Mouse (Mus musculus): ENCODE measurements around the gene Ins2. TPM values are rescaled to one million over a fixed set of nuclear protein-coding genes. Genes with fewer than 3 reads are reported as not detected.
A peak's percentile ranks its signal among the peaks of the same experiment; 100 is the strongest.

Ins2 gene
- polyA plus RNA-seq (2015; fragmentation: Nextera tagmentation; extraction: Ambion mirVana) = 0.87 TPM in 1 of 2 replicates, not detected in the other

GRCm38 (mm10) chr7:142743281-142743680, at the start of gene Ins2:
Gene Ins2 (minus strand): TSS chr7:142743381.
- no peaks in the 10 kb centered on the region for H3K9me3 ChIP-seq
- H3K4me3 ChIP-seq = no peak within 1 kb of the TSS
- no peak within 1 kb of the TSS for H3K27ac ChIP-seq
- no peak for ATAC-seq (ENCODE audit: insufficient number of reproducible peaks, low FRiP score, low TSS enrichment, low read depth)
- WGBS = 81% methylated on average over 1 of the region's 1 CpGs
- no peak within 1 kb of the TSS for H3K4me2 ChIP-seq
- no peaks in the 10 kb centered on the region for H3K36me3 ChIP-seq
- H3K9ac ChIP-seq = no peak within 1 kb of the TSS
- H3K27me3 ChIP-seq = no peaks in the 10 kb centered on the region
- no peaks in the 10 kb centered on the region for H3K4me1 ChIP-seq

- no peak overlapping the region for H3K27ac ChIP-seq
- no peaks in the 10 kb centered on the region for H3K9me3 ChIP-seq
- no peak for ATAC-seq (ENCODE audit: insufficient number of reproducible peaks, low FRiP score, low TSS enrichment, low read depth)
- H3K36me3 ChIP-seq = no peaks in the 10 kb centered on the region
- WGBS = 68% methylated on average over 1 of the region's 1 CpGs
- H3K4me2 ChIP-seq = no peak overlapping the region
- H3K27me3 ChIP-seq = no peaks in the 10 kb centered on the region
- no peak overlapping the region for H3K4me3 ChIP-seq
- no peak overlapping the region for H3K9ac ChIP-seq
- peaks cover 4% of the 10 kb centered on the region; the same call in 1 of the 2 replicates for H3K4me1 ChIP-seq
These were observed 49.6 kb upstream of the Ins2 start for GRCm38 (mm10) chr7:142792650-142793275.

GRCm38 (mm10) chr7:142789667-142790066, 46.5 kb upstream of the Ins2 start:
- Histone ChIP-seq H3K4me2 (no peak overlapping the region), H3K4me3 (no peak overlapping the region), H3K4me1 (peaks cover 2% of the 10 kb centered on the region; the same call in 1 of the 2 replicates), H3K36me3 (no peaks in the 10 kb centered on the region), H3K27ac (no peak overlapping the region), H3K9ac (no peak overlapping the region), H3K9me3 (no peaks in the 10 kb centered on the region), H3K27me3 (no peaks in the 10 kb centered on the region)
- 0 out of 2 replicates have a peak, but pooled peaks have one; percentile 44 for ATAC-seq (ENCODE audit: insufficient number of reproducible peaks, low FRiP score, low TSS enrichment, low read depth)
- 58% methylated on average over 9 of the region's 9 CpGs for WGBS

- H3K4me3 ChIP-seq = no peak overlapping the region
- no peaks in the 10 kb centered on the region for H3K9me3 ChIP-seq
- WGBS = 16% methylated on average over 3 of the region's 3 CpGs
- no peaks in the 10 kb centered on the region for H3K4me1 ChIP-seq
- H3K27me3 ChIP-seq = no peaks in the 10 kb centered on the region
- no peak overlapping the region for H3K27ac ChIP-seq
- H3K9ac ChIP-seq = no peak overlapping the region
- H3K4me2 ChIP-seq = no peak overlapping the region
- no peak for ATAC-seq (ENCODE audit: insufficient number of reproducible peaks, low FRiP score, low TSS enrichment, low read depth)
- H3K36me3 ChIP-seq = no peaks in the 10 kb centered on the region
These were observed 5.4 kb downstream of the Ins2 start for GRCm38 (mm10) chr7:142737772-142738171.

- 64% methylated on average over 1 of the region's 1 CpGs for WGBS
- no peak overlapping the region for H3K27ac ChIP-seq
- no peaks in the 10 kb centered on the region for H3K4me1 ChIP-seq
- no peaks in the 10 kb centered on the region for H3K9me3 ChIP-seq
- ATAC-seq (ENCODE audit: insufficient number of reproducible peaks, low FRiP score, low TSS enrichment, low read depth) = no peak
- no peak overlapping the region for H3K4me3 ChIP-seq
- no peaks in the 10 kb centered on the region for H3K27me3 ChIP-seq
- no peak overlapping the region for H3K4me2 ChIP-seq
- no peak overlapping the region for H3K9ac ChIP-seq
- no peaks in the 10 kb centered on the region for H3K36me3 ChIP-seq
These were observed 6.2 kb downstream of the Ins2 start for GRCm38 (mm10) chr7:142736943-142737490.

GRCm38 (mm10) chr7:142725973-142726372, 17.2 kb downstream of the Ins2 start:
- H3K36me3 ChIP-seq = no peaks in the 10 kb centered on the region
- 52% methylated on average over 3 of the region's 3 CpGs for WGBS
- no peaks in the 10 kb centered on the region for H3K9me3 ChIP-seq
- no peak overlapping the region for H3K9ac ChIP-seq
- ATAC-seq (ENCODE audit: insufficient number of reproducible peaks, low FRiP score, low TSS enrichment, low read depth) = no peak
- no peaks in the 10 kb centered on the region for H3K27me3 ChIP-seq
- no peak overlapping the region for H3K4me3 ChIP-seq
- H3K27ac ChIP-seq = no peak overlapping the region
- no peaks in the 10 kb centered on the region for H3K4me1 ChIP-seq
- no peak overlapping the region for H3K4me2 ChIP-seq

- Histone ChIP-seq H3K4me2 (no peak overlapping the region), H3K27me3 (no peaks in the 10 kb centered on the region), H3K4me1 (no peaks in the 10 kb centered on the region), H3K9me3 (no peaks in the 10 kb centered on the region), H3K36me3 (no peaks in the 10 kb centered on the region), H3K9ac (no peak overlapping the region), H3K4me3 (no peak overlapping the region), H3K27ac (no peak overlapping the region)
- no peak for ATAC-seq (ENCODE audit: insufficient number of reproducible peaks, low FRiP score, low TSS enrichment, low read depth)
- 0% methylated on average over 2 of the region's 2 CpGs for WGBS
These were observed 22.5 kb downstream of the Ins2 start for GRCm38 (mm10) chr7:142720725-142721124.

GRCm38 (mm10) chr7:142714783-142715498, 28.2 kb downstream of the Ins2 start:
- WGBS = 18% methylated on average over 8 of the region's 8 CpGs
- H3K9me3 ChIP-seq = no peaks in the 10 kb centered on the region
- H3K36me3 ChIP-seq = no peaks in the 10 kb centered on the region
- peak overlapping the region; percentile 22 for H3K4me3 ChIP-seq
- peak overlapping the region; percentile 46 for H3K4me2 ChIP-seq
- no peak overlapping the region for H3K9ac ChIP-seq
- peaks cover 3% of the 10 kb centered on the region; the same call in 1 of the 2 replicates for H3K4me1 ChIP-seq
- ATAC-seq (ENCODE audit: insufficient number of reproducible peaks, low FRiP score, low TSS enrichment, low read depth) = no peak
- H3K27ac ChIP-seq = no peak overlapping the region
- H3K27me3 ChIP-seq = no peaks in the 10 kb centered on the region

- no peak overlapping the region for H3K9ac ChIP-seq
- no peak overlapping the region for H3K4me2 ChIP-seq
- no peaks in the 10 kb centered on the region for H3K36me3 ChIP-seq
- H3K27me3 ChIP-seq = no peaks in the 10 kb centered on the region
- no peaks in the 10 kb centered on the region for H3K9me3 ChIP-seq
- 0 out of 2 replicates have a peak overlapping the region, but pooled peaks have one; percentile 17 for H3K27ac ChIP-seq
- WGBS = 31% methylated on average over 2 of the region's 2 CpGs
- H3K4me3 ChIP-seq = no peak overlapping the region
- H3K4me1 ChIP-seq = 0 out of 2 replicates have a peak, but pooled peaks cover 2% of the 10 kb centered on the region
- ATAC-seq (ENCODE audit: insufficient number of reproducible peaks, low FRiP score, low TSS enrichment, low read depth) = no peak
These were observed 36.3 kb downstream of the Ins2 start for GRCm38 (mm10) chr7:142706873-142707272.

GRCm38 (mm10) chr7:142699334-142699860, 43.8 kb downstream of the Ins2 start:
- Histone ChIP-seq H3K27me3 (no peaks in the 10 kb centered on the region), H3K4me2 (no peak overlapping the region), H3K4me3 (no peak overlapping the region), H3K9ac (no peak overlapping the region), H3K4me1 (no peaks in the 10 kb centered on the region), H3K9me3 (no peaks in the 10 kb centered on the region), H3K27ac (no peak overlapping the region), H3K36me3 (no peaks in the 10 kb centered on the region)
- WGBS = 66% methylated on average over 5 of the region's 5 CpGs
- no peak for ATAC-seq (ENCODE audit: insufficient number of reproducible peaks, low FRiP score, low TSS enrichment, low read depth)

GRCm38 (mm10) chr7:142678611-142679010, 64.6 kb downstream of the Ins2 start:
- 82% methylated on average over 3 of the region's 3 CpGs for WGBS
- H3K4me2 ChIP-seq = no peak overlapping the region
- no peak for ATAC-seq (ENCODE audit: insufficient number of reproducible peaks, low FRiP score, low TSS enrichment, low read depth)

GRCm38 (mm10) chr7:142675644-142676043, 67.5 kb downstream of the Ins2 start:
- no peak overlapping the region for H3K4me3 ChIP-seq
- H3K9ac ChIP-seq = no peak overlapping the region
- H3K27me3 ChIP-seq = no peaks in the 10 kb centered on the region
- no peak overlapping the region for H3K4me2 ChIP-seq
- H3K4me1 ChIP-seq = peaks cover 7% of the 10 kb centered on the region
- no peak for ATAC-seq (ENCODE audit: insufficient number of reproducible peaks, low FRiP score, low TSS enrichment, low read depth)
- H3K27ac ChIP-seq = no peak overlapping the region
- no peaks in the 10 kb centered on the region; the same call in 1 of the 2 replicates for H3K9me3 ChIP-seq
- no peaks in the 10 kb centered on the region for H3K36me3 ChIP-seq
- 10% methylated on average over 3 of the region's 3 CpGs for WGBS

More at GRCm38 (mm10) chr7:142678611-142679010, 64.6 kb downstream of the Ins2 start:
- Histone ChIP-seq H3K9ac (no peak overlapping the region), H3K36me3 (no peaks in the 10 kb centered on the region), H3K9me3 (no peaks in the 10 kb centered on the region), H3K27ac (no peak overlapping the region), H3K4me1 (peaks cover 7% of the 10 kb centered on the region), H3K4me3 (no peak overlapping the region), H3K27me3 (no peaks in the 10 kb centered on the region)
